In genomic region chr2:18998054-18998478, GRCm38 (mm10) we compare ENCODE assay signal across 8 mouse cellular contexts. TPM values are rescaled to one million over a fixed set of nuclear protein-coding genes. Genes with fewer than 3 reads are reported as not detected.
DNase-seq lines count a peak whose midpoint lies in the region; ATAC-seq lines count a peak whose summit lies in the region.

Gene Pip4k2a, minus strand, starts transcription at chr2:18998126.
Gene 4930426L09Rik, plus strand, starts transcription at chr2:18998343.

- no peaks in the 10 kb centered on the region for H3K27me3 ChIP-seq in heart, embryonic 14.5 days (ENCODE audit: control insufficient read depth, insufficient read depth, low read length)
- H3K27me3 ChIP-seq in liver, embryonic 12.5 days (replicated peaks): no peaks in the 10 kb centered on the region
- H3K27me3 ChIP-seq in splenic B cell, adult 2 months (ENCODE audit: control insufficient read depth, insufficient read depth, low read length, poor library complexity, severe bottlenecking): no peaks in the 10 kb centered on the region

- H3K9me3 ChIP-seq in heart, embryonic 14.5 days (ENCODE audit: control insufficient read depth, low read length): no peaks in the 10 kb centered on the region
- no peaks in the 10 kb centered on the region for H3K9me3 ChIP-seq in liver, embryonic 12.5 days (replicated peaks)

- ATAC-seq in CD4-positive, CD25-positive, alpha-beta regulatory T cell, adult 4 months: peak; percentile 85
- peak; percentile 96 for ATAC-seq in heart, embryonic 14.5 days (ENCODE audit: insufficient number of reproducible peaks, insufficient read depth, low FRiP score, low read depth)
- peak; percentile 97 for ATAC-seq in liver, embryonic 12.5 days

- peak; percentile 83 for DNase-seq in c-Kit-negative CD71-positive TER-119-positive erythroid progenitor cells, embryonic 14.5 days (ENCODE audit: low read depth, low spot score)
- peak; percentile 56 for DNase-seq in fibroblast of lung, adult 2 months (ENCODE audit: low read depth)
- peak; percentile 95 for DNase-seq in kidney, postnatal 14 days
- peak; percentile 93 for DNase-seq in naive thymus-derived CD4-positive, alpha-beta T cell, adult 2 months (ENCODE audit: low read depth)
- peak; percentile 93 for DNase-seq in splenic B cell, adult 2 months (ENCODE audit: low read depth, low spot score)

- H3K27ac ChIP-seq in heart, embryonic 14.5 days (replicated peaks in 1 of 2; ENCODE audit: control insufficient read depth in 1 of 2, insufficient read depth in 1 of 2, low read depth in 2 of 2, low read length in 2 of 2): peak within 1 kb of the TSS; percentile 57 to 91
- peak within 1 kb of the TSS; percentile 99 for H3K27ac ChIP-seq in liver, embryonic 12.5 days

- H3K9ac ChIP-seq in heart, embryonic 14.5 days (ENCODE audit: low read length): peak within 1 kb of the TSS; percentile 84
- peak within 1 kb of the TSS; percentile 95 for H3K9ac ChIP-seq in liver, embryonic 12.5 days

- no peaks in the 10 kb centered on the region for H3K36me3 ChIP-seq in heart, embryonic 14.5 days (ENCODE audit: control insufficient read depth, insufficient read depth, low read length)
- H3K36me3 ChIP-seq in liver, embryonic 12.5 days: no peaks in the 10 kb centered on the region
- H3K36me3 ChIP-seq in splenic B cell, adult 2 months (ENCODE audit: control insufficient read depth, insufficient read depth, low read length, poor library complexity, severe bottlenecking): no peaks in the 10 kb centered on the region

- peak within 1 kb of the TSS; percentile 90 for H3K4me2 ChIP-seq in heart, embryonic 14.5 days (ENCODE audit: low read length)
- H3K4me2 ChIP-seq in liver, embryonic 12.5 days: peak within 1 kb of the TSS; percentile 81

- peaks cover 7 to 13% of the 10 kb centered on the region in 2 experiments for H3K4me1 ChIP-seq in heart, embryonic 14.5 days (ENCODE audit: control insufficient read depth in 2 of 2, insufficient read depth in 2 of 2, low read length in 2 of 2)
- H3K4me1 ChIP-seq in liver, embryonic 12.5 days: peaks cover 53% of the 10 kb centered on the region

- WGBS in heart, embryonic 14.5 days: under 1% methylated on average over 66 of the region's 66 CpGs
- WGBS in liver, embryonic 12.5 days (ENCODE audit: insufficient replicate concordance): under 1% methylated on average over 66 of the region's 66 CpGs

- peak within 1 kb of the TSS; percentile 69 to 87 for H3K4me3 ChIP-seq in heart, embryonic 14.5 days (ENCODE audit: control insufficient read depth in 1 of 2, insufficient read depth in 1 of 2, low read depth in 1 of 2, low read length in 2 of 2)
- peak within 1 kb of the TSS; percentile 93 for H3K4me3 ChIP-seq in liver, embryonic 12.5 days

RNA-seq across cellular contexts. Expression of gene Pip4k2a, which starts in this region (rescaled TPM):
- 10 to 100 TPM; 23.7 to 25.2 TPM for polyA plus RNA-seq in CD4-positive, CD25-positive, alpha-beta regulatory T cell, adult 4 months (2017; shearing (Covaris generic))
- polyA plus RNA-seq in heart, embryonic 14.5 days (2014; fragmentation: Nextera tagmentation; extraction: Ambion mirVana): 7.4 TPM in 2 replicates
- 26.2 and 26.4 TPM in 2 replicates for polyA plus RNA-seq in liver, embryonic 12.5 days (2016; fragmentation: Nextera tagmentation; extraction: Ambion mirVana)

RNA-seq across cellular contexts. Expression of gene 4930426L09Rik, which starts in this region (rescaled TPM):
- under 1 TPM; 0.30 to 0.57 TPM for polyA plus RNA-seq in CD4-positive, CD25-positive, alpha-beta regulatory T cell, adult 4 months (2017; shearing (Covaris generic))
- polyA plus RNA-seq in heart, embryonic 14.5 days (2014; fragmentation: Nextera tagmentation; extraction: Ambion mirVana): 0.31 and 0.36 TPM in 2 replicates
- polyA plus RNA-seq in liver, embryonic 12.5 days (2016; fragmentation: Nextera tagmentation; extraction: Ambion mirVana): 0.29 and 0.30 TPM in 2 replicates

Comparison
In these comparisons a context has a peak if more than half of its experiments do, and no peak if none do; other contexts are left out.
1. Peak in every context shown above with its lines: DNase-seq, ATAC-seq, H3K4me3 ChIP-seq and H3K27ac ChIP-seq.